ENCODE assay signal across 22 mouse cellular contexts in the genomic region with DNA sequence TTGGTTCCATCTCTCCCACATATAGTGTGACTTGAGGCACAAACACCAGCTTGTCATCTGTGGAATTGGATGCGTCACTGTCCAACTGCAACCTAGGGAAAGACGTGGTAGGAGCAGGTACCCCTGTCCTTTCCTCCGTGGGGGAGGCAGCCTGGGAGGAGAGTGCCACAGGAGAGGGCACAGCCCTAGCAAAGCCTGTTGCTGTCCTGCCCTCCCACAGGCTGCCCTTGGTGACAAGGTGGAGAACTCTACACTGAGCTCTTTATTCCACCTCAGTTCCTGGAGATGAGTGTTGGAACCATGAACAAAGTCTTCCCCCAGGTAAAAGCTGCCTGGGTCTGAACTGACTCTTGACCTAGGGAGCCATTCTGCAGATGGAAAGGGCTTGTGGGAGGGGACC. TPM values are rescaled to one million over a fixed set of nuclear protein-coding genes. Genes with fewer than 3 reads are reported as not detected.
"Had no signal": no experiment of that assay in that cellular context is flagged by ENCODE, and none has a peak within 500 bp of the region (broad histone marks: within the 10 kb centered on the region; RNA-seq: fewer than 3 reads in every experiment).

TSS of gene Ldlrad1 (plus strand) at position 301 of the 400 bp plus-strand sequence.

- H3K27me3 ChIP-seq: intestine, embryonic 15.5 days; kidney, embryonic 15.5 days; liver, embryonic 13.5 days; midbrain, embryonic 15.5 days; neural tube, embryonic 13.5 days had no signal

- H3K4me2 ChIP-seq: intestine, embryonic 15.5 days; kidney, embryonic 15.5 days; liver, embryonic 13.5 days; midbrain, embryonic 15.5 days; neural tube, embryonic 13.5 days had no signal

- H3K27ac ChIP-seq: intestine, embryonic 15.5 days; left cerebral cortex, adult 2 months; liver, embryonic 13.5 days; macrophage; midbrain, embryonic 15.5 days; neural tube, embryonic 13.5 days had no signal

- DNase-seq: kidney, adult 11 months; kidney, adult 8-10 months; kidney, postnatal 10 days; kidney, postnatal 36 days; layer of hippocampus, postnatal 36 days; liver, embryonic 13.5 days; retina, postnatal 1 day; right cerebral cortex, postnatal 25 days; spleen, adult 18-20 months; thymus, adult 18-20 months; thymus, postnatal 36 days had no signal

- H3K9me3 ChIP-seq: intestine, embryonic 15.5 days; kidney, embryonic 15.5 days; liver, embryonic 13.5 days; midbrain, embryonic 15.5 days; neural tube, embryonic 13.5 days had no signal

- ATAC-seq: hindbrain, embryonic 16.5 days; intestine, embryonic 15.5 days; midbrain, embryonic 15.5 days had no signal

- H3K4me3 ChIP-seq: intestine, embryonic 15.5 days; kidney, embryonic 15.5 days; left cerebral cortex, adult 2 months; liver, embryonic 13.5 days; midbrain, embryonic 15.5 days; myocyte; neural tube, embryonic 13.5 days had no signal

- H3K9ac ChIP-seq: intestine, embryonic 15.5 days; kidney, embryonic 15.5 days; liver, embryonic 13.5 days; midbrain, embryonic 15.5 days; neural tube, embryonic 13.5 days had no signal

- H3K4me1 ChIP-seq: midbrain, embryonic 15.5 days; neural tube, embryonic 13.5 days had no signal

RNA-seq across cellular contexts. Expression of gene Ldlrad1, which starts in this region (rescaled TPM):
- polyA plus RNA-seq: hindbrain, embryonic 16.5 days; intestine, embryonic 15.5 days; kidney, embryonic 15.5 days; limb, embryonic 11.5 days; liver, adult 2 months; liver, embryonic 13.5 days; liver, embryonic 16.5 days; macrophage; midbrain, embryonic 15.5 days; myocyte; neural tube, embryonic 13.5 days had no signal
